Mouse (Mus musculus): ENCODE measurements around the gene Il7r. TPM values are rescaled to one million over a fixed set of nuclear protein-coding genes. Genes with fewer than 3 reads are reported as not detected.

The Il7r gene
- total and polyA plus RNA-seq, 2 experiments from 2014 or later = 0.04 TPM; not detected in 1

DNA sequence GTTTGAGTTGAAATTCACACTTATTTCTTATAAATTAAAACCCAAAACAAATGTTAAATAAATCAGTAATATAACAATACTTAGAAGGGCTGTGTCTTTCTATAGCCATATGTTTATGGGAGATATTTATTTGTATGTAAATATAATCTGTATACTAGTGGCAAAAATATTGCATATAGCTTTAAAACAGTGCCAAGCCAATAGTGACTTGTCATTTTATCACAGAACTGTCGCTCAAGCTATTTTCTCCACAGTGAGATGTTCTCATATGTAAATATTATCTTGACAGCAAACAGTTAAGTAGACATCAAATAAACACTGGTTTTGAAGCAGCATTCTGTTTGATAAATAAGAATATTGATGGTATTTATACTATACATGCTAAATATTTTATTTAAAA is 56.8 kb downstream of the Il7r start:
- H3K9me3 ChIP-seq (ENCODE audit: low read length) = no peaks in the 10 kb centered on the region

GRCm38 (mm10) chr15:9472618-9473017 is 57.4 kb downstream of the Il7r start:
- Histone ChIP-seq H3K4me3 (ENCODE audit: low read length) (no peak overlapping the region), H3K9me3 (ENCODE audit: low read length) (no peaks in the 10 kb centered on the region), H3K9ac (replicated peaks; ENCODE audit: low read length) (no peak overlapping the region), H3K27me3 (ENCODE audit: insufficient read depth, low read length) (no peaks in the 10 kb centered on the region), H3K36me3 (ENCODE audit: insufficient read depth, low read length) (no peaks in the 10 kb centered on the region), H3K4me2 (ENCODE audit: low read depth, low read length) (no peak overlapping the region), H3K4me1 (ENCODE audit: insufficient read depth, low read length) (no peaks in the 10 kb centered on the region), H3K27ac (no peak overlapping the region)
- no peak for TF ChIP-seq CTCF (IDR thresholded peaks at IDR 0.05; ENCODE audit: low read depth)
- no peak for ATAC-seq
- DNase-seq (ENCODE audit: low spot score) = no peak
- 63% methylated on average over 3 of the region's 3 CpGs for WGBS

More for the DNA sequence above, 56.8 kb downstream of the Il7r start:
- ATAC-seq (no peak), DNase-seq (ENCODE audit: low spot score) (no peak)
- Histone ChIP-seq H3K4me1 (ENCODE audit: insufficient read depth, low read length) (no peaks in the 10 kb centered on the region), H3K9ac (replicated peaks; ENCODE audit: low read length) (no peak overlapping the region), H3K27ac (no peak overlapping the region), H3K27me3 (ENCODE audit: insufficient read depth, low read length) (no peaks in the 10 kb centered on the region), H3K4me3 (ENCODE audit: low read length) (no peak overlapping the region), H3K36me3 (ENCODE audit: insufficient read depth, low read length) (no peaks in the 10 kb centered on the region), H3K4me2 (ENCODE audit: low read depth, low read length) (no peak overlapping the region)
- TF ChIP-seq CTCF (IDR thresholded peaks at IDR 0.05; ENCODE audit: low read depth) = no peak
- 80% methylated on average over 1 of the region's 1 CpGs for WGBS

DNA sequence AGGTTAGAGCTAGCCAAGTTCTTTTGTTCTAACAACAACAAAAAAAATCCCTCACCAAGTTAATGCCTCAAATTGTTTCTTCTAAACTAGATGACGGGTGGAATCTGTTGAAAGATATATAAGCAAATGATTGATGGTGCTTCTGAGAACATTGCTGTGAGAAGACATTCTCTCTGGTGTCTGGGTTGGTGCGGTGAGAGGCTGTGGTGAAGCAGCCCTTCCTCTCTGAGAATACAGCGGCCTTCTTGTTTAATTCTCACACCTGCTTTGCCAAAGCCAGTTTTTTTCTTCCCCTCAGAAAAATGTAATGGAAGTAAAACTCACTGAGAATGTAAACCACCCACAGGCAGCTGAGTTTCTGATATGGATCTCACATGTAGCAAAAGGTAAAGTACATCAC is 57.8 kb downstream of the Il7r start:
- H3K4me3 ChIP-seq (ENCODE audit: low read length) = no peak overlapping the region
- H3K9ac ChIP-seq (replicated peaks; ENCODE audit: low read length) = no peak overlapping the region
- no peak for TF ChIP-seq CTCF (IDR thresholded peaks at IDR 0.05; ENCODE audit: low read depth)
- no peaks in the 10 kb centered on the region for H3K4me1 ChIP-seq (ENCODE audit: insufficient read depth, low read length)
- no peaks in the 10 kb centered on the region for H3K27me3 ChIP-seq (ENCODE audit: insufficient read depth, low read length)
- no peak for ATAC-seq
- H3K4me2 ChIP-seq (ENCODE audit: low read depth, low read length) = no peak overlapping the region
- no peak for DNase-seq (ENCODE audit: low spot score)
- no peaks in the 10 kb centered on the region for H3K36me3 ChIP-seq (ENCODE audit: insufficient read depth, low read length)
- H3K27ac ChIP-seq = no peak overlapping the region
- WGBS = 65% methylated on average over 3 of the region's 3 CpGs
- no peaks in the 10 kb centered on the region for H3K9me3 ChIP-seq (ENCODE audit: low read length)

- Histone ChIP-seq H3K9ac (replicated peaks; ENCODE audit: low read length) (no peak overlapping the region), H3K9me3 (ENCODE audit: low read length) (no peaks in the 10 kb centered on the region), H3K4me3 (ENCODE audit: low read length) (no peak overlapping the region), H3K27ac (no peak overlapping the region), H3K4me2 (ENCODE audit: low read depth, low read length) (no peak overlapping the region), H3K27me3 (ENCODE audit: insufficient read depth, low read length) (no peaks in the 10 kb centered on the region), H3K4me1 (ENCODE audit: insufficient read depth, low read length) (no peaks in the 10 kb centered on the region), H3K36me3 (ENCODE audit: insufficient read depth, low read length) (no peaks in the 10 kb centered on the region)
- DNase-seq (ENCODE audit: low spot score) (peak; percentile 16), ATAC-seq (no peak)
- TF ChIP-seq CTCF (IDR thresholded peaks at IDR 0.05; ENCODE audit: low read depth) = no peak
- 84% methylated on average over 4 of the region's 4 CpGs for WGBS
Measured at GRCm38 (mm10) chr15:9471053-9471685, 58.8 kb downstream of the Il7r start.

DNA sequence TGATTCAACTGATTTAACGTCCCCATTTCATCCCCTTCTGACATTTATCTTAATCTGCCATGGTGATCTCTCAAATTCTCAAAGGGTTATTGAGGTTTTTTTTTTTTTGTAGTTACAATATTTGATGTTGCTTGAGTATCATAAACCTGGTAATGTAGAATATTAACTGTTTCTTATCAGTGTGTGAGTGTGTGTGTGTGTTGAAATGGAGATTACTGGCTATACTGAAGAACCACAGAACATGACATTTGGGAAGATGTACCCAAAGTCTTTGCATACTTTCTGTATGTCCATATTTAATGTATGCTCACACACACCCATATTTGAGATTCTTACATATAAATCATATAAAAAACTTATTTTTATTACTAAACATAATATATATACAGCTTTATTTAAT is 65.9 kb downstream of the Il7r start:
- 39% methylated on average over 1 of the region's 1 CpGs for WGBS
- no peak for DNase-seq (ENCODE audit: low spot score)
- Histone ChIP-seq H3K4me1 (ENCODE audit: insufficient read depth, low read length) (no peaks in the 10 kb centered on the region), H3K27ac (no peak overlapping the region), H3K4me2 (ENCODE audit: low read depth, low read length) (no peak overlapping the region), H3K9ac (replicated peaks; ENCODE audit: low read length) (no peak overlapping the region), H3K9me3 (ENCODE audit: low read length) (no peaks in the 10 kb centered on the region), H3K27me3 (ENCODE audit: insufficient read depth, low read length) (no peaks in the 10 kb centered on the region), H3K4me3 (ENCODE audit: low read length) (no peak overlapping the region), H3K36me3 (ENCODE audit: insufficient read depth, low read length) (no peaks in the 10 kb centered on the region)
- no peak for ATAC-seq
- TF ChIP-seq CTCF (IDR thresholded peaks at IDR 0.05; ENCODE audit: low read depth) = no peak

DNA sequence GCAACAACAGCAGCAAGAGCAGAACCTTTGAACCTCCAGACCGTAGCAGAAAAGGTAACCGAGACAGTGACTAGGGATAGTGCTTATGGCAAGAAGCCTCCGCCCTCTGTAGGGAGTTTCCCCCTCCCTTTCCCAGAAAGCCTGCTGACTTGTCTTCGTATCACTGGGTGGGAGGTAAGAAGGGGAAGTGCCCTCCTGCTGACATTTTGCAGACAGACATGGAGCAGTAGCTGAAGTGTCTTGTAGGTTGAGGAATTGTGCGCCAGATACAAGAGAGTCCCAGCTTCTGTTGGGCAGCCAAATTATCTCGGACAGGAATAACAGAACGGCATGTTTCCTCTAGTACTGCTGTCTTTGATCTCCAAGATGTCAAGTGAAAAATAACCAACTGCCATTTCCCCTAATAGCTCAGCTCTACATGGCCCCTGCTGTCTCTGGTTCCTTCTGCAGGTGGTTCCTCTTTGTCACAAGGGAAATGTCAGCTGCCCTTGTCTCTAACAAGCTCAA is 66.4 kb downstream of the Il7r start:
- ATAC-seq (no peak), DNase-seq (ENCODE audit: low spot score) (no peak)
- no peak for TF ChIP-seq CTCF (IDR thresholded peaks at IDR 0.05; ENCODE audit: low read depth)
- no peaks in the 10 kb centered on the region for H3K4me1 ChIP-seq (ENCODE audit: insufficient read depth, low read length)
- no peaks in the 10 kb centered on the region for H3K36me3 ChIP-seq (ENCODE audit: insufficient read depth, low read length)
- H3K9ac ChIP-seq (replicated peaks; ENCODE audit: low read length) = no peak overlapping the region
- H3K4me3 ChIP-seq (ENCODE audit: low read length) = no peak overlapping the region
- no peak overlapping the region for H3K27ac ChIP-seq
- H3K4me2 ChIP-seq (ENCODE audit: low read depth, low read length) = no peak overlapping the region
- no peaks in the 10 kb centered on the region for H3K27me3 ChIP-seq (ENCODE audit: insufficient read depth, low read length)
- no peaks in the 10 kb centered on the region for H3K9me3 ChIP-seq (ENCODE audit: low read length)
- WGBS = 67% methylated on average over 7 of the region's 7 CpGs

Other genes starting within 250 kb of the Il7r start
- gene Ugt3a2, start 194.6 kb downstream of the Il7r start, total RNA-seq (2014; rRNA removed) = not detected in 2 replicates
- not detected in 2 replicates for gene Ugt3a2, start 194.6 kb downstream of the Il7r start, polyA plus RNA-seq (2015; fragmentation: Nextera tagmentation; extraction: Ambion mirVana)
- 3.8 and 4.8 TPM in 2 replicates for gene Capsl, start 94.1 kb downstream of the Il7r start, total RNA-seq (2014; rRNA removed)
- gene Capsl, start 94.1 kb downstream of the Il7r start, polyA plus RNA-seq (2015; fragmentation: Nextera tagmentation; extraction: Ambion mirVana) = 8.3 and 9.2 TPM in 2 replicates
- 0.42 and 1.5 TPM in 2 replicates for gene Spef2, start 218.7 kb upstream of the Il7r start, total RNA-seq (2014; rRNA removed)
- 1.9 and 2.3 TPM in 2 replicates for gene Spef2, start 218.7 kb upstream of the Il7r start, polyA plus RNA-seq (2015; fragmentation: Nextera tagmentation; extraction: Ambion mirVana)

All from hindbrain, postnatal 0 days (tissue).